Mouse (Mus musculus): ENCODE data around the gene Ina. TPM values are rescaled to one million over a fixed set of nuclear protein-coding genes. Genes with fewer than 3 reads are reported as not detected.

Gene Ina
- total RNA-seq, 2 experiments from 2014 or later: not detected

- intact Hi-C loops (cut with DNase I): no loop called here
- no peak for DNase-seq (ENCODE audit: low spot score)
Measured at GRCm38 (mm10) chr19:47047236-47047833, 32.8 kb downstream of the Ina start.

GRCm38 (mm10) chr19:47049061-47049460 lies 34.6 kb downstream of the Ina start:
- no peak for DNase-seq (ENCODE audit: low spot score)
- intact Hi-C loops (cut with DNase I): no loop called here

GRCm38 (mm10) chr19:47049840-47050239 lies 35.3 kb downstream of the Ina start:
- DNase-seq (ENCODE audit: low spot score): no peak
- intact Hi-C loops (cut with DNase I): no loop called here

- intact Hi-C loops (cut with DNase I): no loop called here
- peak; percentile 34 for DNase-seq (ENCODE audit: low spot score)
Measured at GRCm38 (mm10) chr19:47050271-47051032, 36.0 kb downstream of the Ina start, which contains the start of gene Pcgf6. Gene Pcgf6 (minus strand): TSS chr19:47050906.

GRCm38 (mm10) chr19:47052927-47053326 lies 38.4 kb downstream of the Ina start:
- intact Hi-C loops (cut with DNase I): no loop called here
- no peak for DNase-seq (ENCODE audit: low spot score)

- intact Hi-C loops (cut with DNase I): no loop called here
- DNase-seq (ENCODE audit: low spot score): no peak
Measured at GRCm38 (mm10) chr19:47053471-47053870, 39.0 kb downstream of the Ina start.

- no peak for DNase-seq (ENCODE audit: low spot score)
- intact Hi-C loops (cut with DNase I): no loop called here
Measured at GRCm38 (mm10) chr19:47057684-47058083, 43.2 kb downstream of the Ina start.

GRCm38 (mm10) chr19:47065860-47066259 lies 51.4 kb downstream of the Ina start:
- intact Hi-C loops (cut with DNase I): no loop called here
- DNase-seq (ENCODE audit: low spot score): no peak

- intact Hi-C loops (cut with DNase I): no loop called here
- DNase-seq (ENCODE audit: low spot score): peak; percentile 93
Measured at GRCm38 (mm10) chr19:47067096-47067882, 52.8 kb downstream of the Ina start, which contains the start of gene Taf5. Gene Taf5 (plus strand): TSS chr19:47067746.

- intact Hi-C loops (cut with DNase I): loop anchor here (2.0 kb wide), 1 partner anchor 21 kb away; no protein-coding TSS in a partner anchor
- DNase-seq (ENCODE audit: low spot score): peak; percentile 70
Measured at GRCm38 (mm10) chr19:47067924-47068611, 53.6 kb downstream of the Ina start.

Other genes starting within 250 kb of the Ina start
- 10 to 100 TPM; 65.0 to 71.7 TPM for gene Nt5c2, start 455 bp downstream of the Ina start, total RNA-seq (2021)
- 1 to 10 TPM; 2.8 to 3.2 TPM for gene Pcgf6, start 36.2 kb downstream of the Ina start, total RNA-seq (2021)
- 1 to 10 TPM; 2.7 to 3.5 TPM for gene Taf5, start 53.0 kb downstream of the Ina start, total RNA-seq (2021)
- gene Usmg5, start 75.9 kb downstream of the Ina start, total RNA-seq (2021): 1,000 to 10,000 TPM; 2,458 to 2,607 TPM
- 10 to 100 TPM; 10.5 to 11.0 TPM for gene Pdcd11, start 76.1 kb downstream of the Ina start, total RNA-seq (2021)
- 1 to 10 TPM; 3.4 to 3.9 TPM for gene Calhm2, start 123.6 kb downstream of the Ina start, total RNA-seq (2021)
- not detected for gene Calhm1, start 129.6 kb downstream of the Ina start, total RNA-seq (2021)
- not detected for gene Calhm3, start 143.1 kb downstream of the Ina start, total RNA-seq (2021)
- gene Neurl1a, start 164.1 kb downstream of the Ina start, total RNA-seq (2021): 1 to 10 TPM; 1.0 to 1.1 TPM